Mouse (Mus musculus) hindbrain, embryonic 11.5 days (tissue): Measurements from ENCODE around the gene Lbhd2. TPM values are rescaled to one million over a fixed set of nuclear protein-coding genes. Genes with fewer than 3 reads are reported as not detected.

Experiments
- ATAC-seq: fragments of 200-750 bp; cut with Nextera tagmentation; 2 replicates; pipeline ENCODE4 v1.8.0; 2017; ENCODE audit warnings: mild to moderate bottlenecking, moderate TSS enrichment, moderate library complexity; ENCODE audit not compliant: low FRiP score
- DNase-seq: peaks from one replicate; pipeline ENCODE4 v3.0.0-alpha.2; 2015; ENCODE audit warnings: low spot score
- H3K27ac ChIP-seq: fragments of 300-500 bp; sonication (generic); 2 replicates; pipeline ENCODE4 v1.5.1; 2014; ENCODE audit warnings: mild to moderate bottlenecking, low read depth, low read length
- H3K27me3 ChIP-seq: fragments of 300-500 bp; sonication (generic); 2 replicates; pipeline ENCODE4 v1.6.1; 2014; ENCODE audit warnings: mild to moderate bottlenecking, low read length, moderate library complexity, mixed read lengths; ENCODE audit not compliant: control insufficient read depth, insufficient read depth
- H3K36me3 ChIP-seq: fragments of 300-500 bp; sonication (generic); 2 replicates; pipeline ENCODE4 v1.6.1; 2014; ENCODE audit warnings: mild to moderate bottlenecking, low read length, moderate library complexity, mixed read lengths; ENCODE audit not compliant: control insufficient read depth, insufficient read depth
- H3K4me1 ChIP-seq: fragments of 300-500 bp; sonication (generic); replicated peaks from 2 replicates; pipeline ENCODE4 v1.6.1; 2014; ENCODE audit warnings: low read length, mixed read lengths; ENCODE audit not compliant: control insufficient read depth, insufficient read depth
- H3K4me2 ChIP-seq: fragments of 300-500 bp; sonication (generic); replicated peaks from 2 replicates; pipeline ENCODE4 v1.6.1; 2014; ENCODE audit warnings: mild to moderate bottlenecking, low read depth, low read length
- H3K4me3 ChIP-seq: fragments of 300-500 bp; sonication (generic); 2 replicates; pipeline ENCODE4 v1.5.1; 2014; ENCODE audit warnings: low read depth, low read length
- H3K9ac ChIP-seq: fragments of 300-500 bp; sonication (generic); 2 replicates; pipeline ENCODE4 v1.6.1; 2014; ENCODE audit warnings: low read depth, low read length
- H3K9me3 ChIP-seq: fragments of 300-500 bp; sonication (generic); 2 replicates; pipeline ENCODE4 v1.6.1; 2016; ENCODE audit warnings: low read length; ENCODE audit not compliant: control insufficient read depth
- WGBS: fragments of 180-500 bp; shearing (Covaris S2); extraction: QIAGEN DNeasy Blood & Tissue Kit; methylation state at CpG from one replicate; pipeline ENCODE4 v1.1.7; 2014; 5-methylcytosine and 5-hydroxymethylcytosine counted together
- polyA plus RNA-seq: library from polyadenylated mRNA; unstranded; fragments of >200 nt; fragmentation: Nextera tagmentation; extraction: Ambion mirVana; gene quantifications from 2 replicates; pipeline ENCODE4 v1.2.1, GENCODE M21; 2014

Gene Lbhd2
- polyA plus RNA-seq, 1 experiment from 2014 or later: not detected

GRCm38 (mm10) chr12:111432751-111433331 is 26.2 kb downstream of the Lbhd2 start:
- H3K4me1 ChIP-seq: peaks cover 5% of the 10 kb centered on the region; the same call in 1 of the 2 replicates
- H3K27me3 ChIP-seq: peaks cover 47% of the 10 kb centered on the region
- no peak overlapping the region for H3K9ac ChIP-seq
- DNase-seq: no peak
- H3K4me3 ChIP-seq: no peak overlapping the region
- no peaks in the 10 kb centered on the region for H3K9me3 ChIP-seq
- no peak overlapping the region for H3K4me2 ChIP-seq
- no peaks in the 10 kb centered on the region for H3K36me3 ChIP-seq
- 68% methylated on average over 4 of the region's 5 CpGs for WGBS
- ATAC-seq: no peak
- no peak overlapping the region for H3K27ac ChIP-seq

- 29% methylated on average over 6 of the region's 7 CpGs for WGBS
- no peaks in the 10 kb centered on the region for H3K36me3 ChIP-seq
- H3K27ac ChIP-seq: no peak overlapping the region
- no peak overlapping the region for H3K9ac ChIP-seq
- peaks cover 5% of the 10 kb centered on the region; the same call in 1 of the 2 replicates for H3K4me1 ChIP-seq
- no peak overlapping the region for H3K4me3 ChIP-seq
- H3K4me2 ChIP-seq: no peak overlapping the region
- ATAC-seq (no peak), DNase-seq (no peak)
- H3K27me3 ChIP-seq: peaks cover 35% of the 10 kb centered on the region
- H3K9me3 ChIP-seq: no peaks in the 10 kb centered on the region
These were observed 27.6 kb downstream of the Lbhd2 start for GRCm38 (mm10) chr12:111434164-111434744.

- 39% methylated on average over 8 of the region's 8 CpGs for WGBS
These were observed 28.2 kb downstream of the Lbhd2 start for GRCm38 (mm10) chr12:111434745-111435327.

GRCm38 (mm10) chr12:111436170-111436569 is 29.6 kb downstream of the Lbhd2 start:
- Histone ChIP-seq H3K9ac (no peak overlapping the region), H3K27me3 (peaks cover 16% of the 10 kb centered on the region), H3K36me3 (no peaks in the 10 kb centered on the region), H3K4me2 (no peak overlapping the region), H3K4me3 (no peak overlapping the region), H3K4me1 (no peaks in the 10 kb centered on the region), H3K27ac (no peak overlapping the region), H3K9me3 (no peaks in the 10 kb centered on the region)
- DNase-seq (no peak), ATAC-seq (no peak)
- WGBS: 84% methylated on average over 3 of the region's 3 CpGs

More at GRCm38 (mm10) chr12:111434745-111435327, 28.2 kb downstream of the Lbhd2 start:
- Histone ChIP-seq H3K4me2 (no peak overlapping the region), H3K4me1 (0 out of 2 replicates have a peak, but pooled peaks cover 5% of the 10 kb centered on the region), H3K36me3 (no peaks in the 10 kb centered on the region), H3K4me3 (no peak overlapping the region), H3K9ac (no peak overlapping the region), H3K27ac (no peak overlapping the region), H3K9me3 (no peaks in the 10 kb centered on the region), H3K27me3 (peaks cover 29% of the 10 kb centered on the region)
- ATAC-seq (no peak), DNase-seq (no peak)

GRCm38 (mm10) chr12:111436640-111437039 is 30.0 kb downstream of the Lbhd2 start:
- Histone ChIP-seq H3K9ac (no peak overlapping the region), H3K27ac (no peak overlapping the region), H3K4me1 (no peaks in the 10 kb centered on the region), H3K27me3 (peaks cover 16% of the 10 kb centered on the region), H3K36me3 (no peaks in the 10 kb centered on the region), H3K4me3 (no peak overlapping the region), H3K9me3 (no peaks in the 10 kb centered on the region), H3K4me2 (no peak overlapping the region)
- 74% methylated on average over 8 of the region's 8 CpGs for WGBS
- ATAC-seq (no peak), DNase-seq (no peak)

- Histone ChIP-seq H3K4me1 (0 out of 2 replicates have a peak, but pooled peaks cover under 1% of the 10 kb centered on the region), H3K27me3 (peaks cover 17% of the 10 kb centered on the region), H3K4me2 (no peak overlapping the region), H3K9me3 (no peaks in the 10 kb centered on the region), H3K4me3 (no peak overlapping the region), H3K9ac (no peak overlapping the region), H3K36me3 (no peaks in the 10 kb centered on the region), H3K27ac (no peak overlapping the region)
- ATAC-seq (no peak), DNase-seq (no peak)
- WGBS: 74% methylated on average over 5 of the region's 5 CpGs
These were observed 30.8 kb downstream of the Lbhd2 start for GRCm38 (mm10) chr12:111437222-111437900.

GRCm38 (mm10) chr12:111438850-111439249 is 32.2 kb downstream of the Lbhd2 start:
- H3K36me3 ChIP-seq: no peaks in the 10 kb centered on the region
- ATAC-seq (no peak), DNase-seq (no peak)
- H3K27me3 ChIP-seq: peaks cover 32% of the 10 kb centered on the region
- no peak overlapping the region for H3K27ac ChIP-seq
- H3K9ac ChIP-seq: no peak overlapping the region
- no peak overlapping the region for H3K4me2 ChIP-seq
- H3K4me1 ChIP-seq: peaks cover 6% of the 10 kb centered on the region; the same call in 1 of the 2 replicates
- no peaks in the 10 kb centered on the region for H3K9me3 ChIP-seq
- no peak overlapping the region for H3K4me3 ChIP-seq
- 84% methylated on average over 6 of the region's 6 CpGs for WGBS

- H3K36me3 ChIP-seq: no peaks in the 10 kb centered on the region
- H3K4me2 ChIP-seq: no peak overlapping the region
- H3K4me1 ChIP-seq: peaks cover 12% of the 10 kb centered on the region
- H3K4me3 ChIP-seq: no peak overlapping the region
- DNase-seq (no peak), ATAC-seq (no peak)
- WGBS: 93% methylated on average over 9 of the region's 9 CpGs
- H3K27me3 ChIP-seq: peaks cover 49% of the 10 kb centered on the region
- H3K9ac ChIP-seq: no peak overlapping the region
- no peak overlapping the region for H3K27ac ChIP-seq
- H3K9me3 ChIP-seq: no peaks in the 10 kb centered on the region
These were observed 34.2 kb downstream of the Lbhd2 start for GRCm38 (mm10) chr12:111440701-111441373.
